Mouse (Mus musculus) CD4-positive naive resting alpha-beta T cell, adult 76 days (primary cell): ENCODE data around the gene Atp10a. TPM values are rescaled to one million over a fixed set of nuclear protein-coding genes. Genes with fewer than 3 reads are reported as not detected.

ENCODE experiments used
- total RNA-seq: library from RNA; stranded (reverse); gene quantifications from one replicate; pipeline ENCODE4 v1.2.4, GENCODE M21; 2023

Gene Atp10a
- total RNA-seq = 37.3 TPM

DNA sequence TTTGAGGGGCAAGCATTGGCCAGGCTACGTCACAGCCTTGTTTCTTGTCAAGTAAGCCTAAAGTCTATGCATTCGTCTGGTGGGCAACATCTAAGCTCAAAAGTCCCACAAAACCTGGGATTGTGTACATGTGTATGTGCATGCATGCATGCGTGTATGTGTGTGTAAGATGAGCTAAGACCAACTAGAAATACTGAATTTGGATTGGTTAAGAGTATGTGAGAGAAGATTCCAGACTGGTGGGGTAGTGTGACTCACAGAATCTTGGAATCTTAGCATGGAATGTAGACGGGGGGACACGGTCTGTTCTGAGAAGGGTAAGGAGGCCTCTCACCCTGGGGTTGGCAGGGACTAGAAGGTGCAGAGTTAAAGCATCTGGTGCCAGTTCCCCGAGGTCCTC lies at the start of gene Atp10a:
Gene Atp10a (plus strand): TSS at position 301 of the 400 bp plus-strand sequence.

